Mouse (Mus musculus) gastrocnemius, postnatal 4 days (tissue): ENCODE measurements around the gene Fbh1. TPM values are rescaled to one million over a fixed set of nuclear protein-coding genes. Genes with fewer than 3 reads are reported as not detected.

Experiments used
- DNase-seq, 2 experiments: peaks; one replicate each; pipeline ENCODE4 v3.0.0; 2021 to 2022; ENCODE audit warnings: low spot score in 2 of 2, mixed read lengths in 2 of 2
- long read RNA-seq, 2 experiments: library from polyadenylated mRNA; stranded (forward); transcript quantifications; one replicate each; pipeline ENCODE4 v2.0.0; 2021
- total RNA-seq, 2 experiments: library from RNA; stranded (reverse); gene quantifications; 2 replicates each; pipeline ENCODE4 v1.2.3; 2021

The Fbh1 gene
- total RNA-seq = 10 to 100 TPM; 62.3 to 70.9 TPM
- long read RNA-seq, experiment 1, transcript Fbh1-201 (21 exons, 3,567 nt) = major isoform, 44 of 93 reads
- long read RNA-seq, experiment 1, partial matches to known transcripts = 6 of 93 reads
- long read RNA-seq, experiment 1, other reads (novel, unspliced or antisense) = 43 of 93 reads
- long read RNA-seq, experiment 2, transcript Fbh1-201 (21 exons, 3,567 nt) = major isoform, 50 of 108 reads
- long read RNA-seq, experiment 2, partial matches to known transcripts = 0 of 108 reads
- long read RNA-seq, experiment 2, other reads (novel, unspliced or antisense) = 58 of 108 reads

DNA sequence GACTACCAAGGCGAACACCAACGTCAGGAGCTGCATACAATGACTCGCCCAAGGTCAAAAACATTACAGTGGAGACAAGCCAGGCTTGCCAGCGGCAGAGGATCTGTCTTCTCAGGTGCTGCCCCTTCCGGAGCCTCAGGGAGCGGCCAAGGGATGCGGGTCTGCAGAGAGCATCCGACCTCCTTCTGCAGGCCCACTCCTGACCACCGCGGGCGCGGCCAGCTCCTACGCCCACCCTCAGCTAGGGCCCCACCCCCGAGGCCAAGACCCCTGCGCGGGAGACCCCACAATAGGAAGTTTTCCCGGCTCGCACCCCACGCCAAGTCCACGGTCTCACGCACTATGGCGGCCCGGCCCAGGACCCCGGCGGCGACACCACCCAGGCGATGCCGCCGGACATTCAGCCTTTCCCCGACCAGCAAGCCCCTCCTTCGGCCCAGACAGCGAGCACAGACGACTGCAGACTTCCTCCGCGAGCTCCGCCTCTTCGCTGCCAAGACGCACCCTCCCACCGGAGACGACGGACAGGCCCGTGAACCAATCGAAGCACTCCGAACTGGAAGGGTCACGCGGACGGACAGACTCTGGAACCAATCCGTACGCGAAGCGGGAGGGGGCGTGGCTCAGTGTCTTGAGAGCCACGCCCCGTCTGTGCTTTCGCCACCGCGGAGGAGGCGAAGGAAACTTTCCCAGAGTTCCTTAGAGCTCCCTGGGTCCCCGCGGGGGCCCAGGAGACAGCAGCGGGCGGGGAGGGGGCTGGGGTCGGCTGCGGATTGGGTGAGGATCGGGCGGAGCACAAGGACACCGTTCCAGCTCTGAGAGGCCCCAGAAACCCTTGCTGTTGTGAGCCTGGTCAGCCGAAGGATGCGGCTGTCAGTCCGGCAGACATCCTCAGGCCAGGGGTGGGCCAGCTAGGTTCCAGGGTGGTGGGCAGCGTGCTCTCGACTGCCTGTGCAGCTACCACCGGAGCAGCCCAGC lies at the start of gene Fbh1, which contains the start of gene Ankrd16:
Gene Fbh1, minus strand, starts transcription at position 492 of the 978 bp plus-strand sequence.
Gene Ankrd16, plus strand, starts transcription at position 786 of the 978 bp plus-strand sequence.
- DNase-seq = peak; percentile 100

DNA sequence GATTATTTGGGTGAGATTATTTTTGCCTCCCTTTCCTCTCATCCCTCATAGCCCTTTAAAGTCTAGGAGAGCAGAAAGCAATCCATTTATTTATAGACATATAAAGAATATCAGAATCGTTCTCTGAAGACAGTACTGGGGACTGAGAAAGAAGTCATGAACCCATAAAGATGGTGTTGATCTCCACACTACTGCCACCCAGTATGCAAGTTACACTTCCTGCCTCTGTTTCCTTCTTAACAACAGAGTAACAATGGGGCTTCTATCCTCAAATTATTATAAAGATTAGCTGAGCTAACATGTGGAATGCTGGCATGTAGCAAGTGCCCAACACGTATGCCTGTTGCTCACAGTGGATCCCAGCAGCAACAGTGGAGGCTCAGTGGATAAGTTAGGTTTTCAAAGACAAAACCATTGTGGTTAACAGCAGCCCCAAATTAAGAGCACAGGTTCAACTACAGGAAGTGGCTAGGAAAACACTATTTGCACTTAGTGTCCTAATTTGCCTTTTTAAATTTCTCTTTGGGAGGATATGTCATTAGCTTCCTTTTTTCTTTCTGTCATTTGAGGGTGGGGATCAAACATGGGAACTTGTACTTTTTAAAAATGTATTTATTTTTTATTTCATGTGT lies 24.0 kb upstream of the Fbh1 start:
- DNase-seq = no peak

DNA sequence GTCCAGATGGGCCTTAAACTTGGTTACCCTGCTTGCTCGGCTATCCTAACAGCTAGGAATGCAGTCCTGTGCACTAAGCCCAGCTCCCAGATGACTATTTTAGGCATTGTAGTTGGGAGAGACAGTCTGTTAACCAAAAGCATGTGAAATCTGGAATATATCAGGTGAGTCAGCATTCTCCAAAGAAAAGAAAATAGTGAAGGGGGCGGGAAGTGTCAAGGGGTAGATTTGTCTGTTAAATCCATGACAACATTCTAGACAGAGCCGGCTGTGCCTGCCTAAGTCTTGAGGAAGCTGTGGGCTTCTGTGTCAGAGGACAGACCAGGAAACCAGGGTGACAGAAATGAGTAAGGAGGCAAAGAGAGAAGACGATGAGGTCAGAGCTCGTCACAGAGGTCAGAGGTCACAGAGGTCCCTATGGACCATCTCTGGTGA lies 20.6 kb upstream of the Fbh1 start:
- no peak for DNase-seq

DNA sequence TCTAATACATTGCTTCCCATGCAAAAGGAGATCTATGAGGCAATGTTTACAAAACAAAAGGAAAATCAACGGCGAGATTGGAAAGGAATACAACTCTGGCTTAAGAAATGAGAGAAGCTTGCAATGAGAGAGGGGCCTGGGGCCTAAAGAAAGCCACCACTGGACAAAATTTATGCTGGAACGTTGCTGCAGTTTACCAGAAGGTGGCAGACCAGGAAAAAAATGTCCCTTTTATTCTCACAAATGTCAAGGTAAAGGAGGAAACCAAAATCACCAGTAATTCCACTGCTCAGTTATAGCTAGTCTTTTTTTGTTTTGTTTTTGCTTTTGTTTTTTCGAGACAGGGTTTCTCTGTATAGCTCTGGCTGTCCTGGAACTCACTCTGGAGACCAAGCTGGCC lies 17.3 kb upstream of the Fbh1 start:
- no peak for DNase-seq

DNA sequence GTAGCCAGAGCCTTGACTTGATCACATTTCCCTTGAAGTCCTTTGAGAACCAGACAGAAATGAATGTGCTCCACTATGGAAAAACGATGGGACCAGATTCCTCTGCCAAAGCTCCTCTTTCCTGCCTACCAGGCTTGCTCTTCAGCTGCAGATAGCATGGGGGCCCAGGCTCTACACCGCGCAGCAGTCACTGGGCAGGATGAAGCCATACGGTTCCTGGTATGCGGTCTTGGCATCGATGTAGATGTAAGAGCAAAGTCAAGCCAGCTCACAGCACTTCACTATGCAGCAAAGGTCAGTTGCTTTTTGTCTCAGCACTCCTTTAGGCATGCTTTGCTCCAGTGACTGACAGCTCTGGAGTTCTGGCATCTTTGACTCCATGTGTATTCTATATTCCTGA lies 6.8 kb upstream of the Fbh1 start:
- no peak for DNase-seq

DNA sequence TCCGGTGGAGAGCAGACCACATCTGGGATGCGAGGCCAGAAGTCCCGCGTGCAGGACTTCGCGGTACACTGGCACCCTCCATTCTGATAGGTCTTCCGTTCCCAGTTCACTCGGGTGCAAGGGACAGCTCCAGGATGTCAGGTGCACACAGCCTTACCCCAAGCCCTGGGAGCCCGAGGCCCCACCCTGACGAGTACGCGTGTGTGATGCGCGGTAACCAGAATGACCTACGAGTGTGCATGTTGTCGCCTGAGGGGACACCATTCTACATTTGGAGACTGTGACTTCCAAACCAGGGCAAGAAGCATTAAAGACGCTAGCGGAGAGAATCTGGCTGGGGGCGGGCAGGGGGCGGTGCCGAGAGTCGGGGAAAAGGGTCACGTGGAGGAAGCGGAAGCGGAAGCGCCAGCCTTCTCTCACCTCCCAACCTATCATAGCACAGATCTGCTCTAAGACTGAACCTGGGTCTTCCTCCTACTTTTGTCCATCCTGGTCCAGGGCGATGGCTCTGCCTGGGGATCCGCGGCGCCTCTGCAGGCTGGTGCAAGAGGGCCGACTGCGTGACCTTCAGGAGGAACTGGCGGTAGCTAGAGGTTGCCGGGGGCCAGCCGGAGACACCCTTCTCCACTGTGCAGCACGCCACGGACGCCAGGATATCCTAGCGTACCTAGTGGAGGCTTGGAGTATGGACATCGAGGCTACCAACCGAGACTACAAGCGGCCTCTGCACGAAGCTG lies 873 bp upstream of the Fbh1 start:
- DNase-seq = peak; percentile 74 to 87

DNA sequence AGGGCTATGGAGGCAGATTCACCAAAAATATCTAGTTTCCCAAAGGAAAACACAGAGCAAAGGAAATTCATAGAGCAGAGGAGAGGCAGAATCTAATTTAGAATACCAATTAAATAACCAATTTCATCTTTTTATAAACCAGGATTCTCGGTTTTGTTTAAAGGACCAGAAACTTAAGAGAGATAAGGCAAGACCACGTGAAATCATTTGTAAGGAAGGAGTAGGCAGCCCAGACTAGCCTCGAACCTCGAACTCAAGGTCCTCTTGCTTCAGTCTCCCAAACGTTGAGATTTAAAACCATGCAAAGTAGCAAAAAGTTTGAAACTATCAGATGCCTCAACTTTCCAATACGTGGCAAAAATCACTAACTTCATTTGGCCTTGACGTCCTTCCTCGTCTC lies 967 bp downstream of the Fbh1 start:
- no peak for DNase-seq

DNA sequence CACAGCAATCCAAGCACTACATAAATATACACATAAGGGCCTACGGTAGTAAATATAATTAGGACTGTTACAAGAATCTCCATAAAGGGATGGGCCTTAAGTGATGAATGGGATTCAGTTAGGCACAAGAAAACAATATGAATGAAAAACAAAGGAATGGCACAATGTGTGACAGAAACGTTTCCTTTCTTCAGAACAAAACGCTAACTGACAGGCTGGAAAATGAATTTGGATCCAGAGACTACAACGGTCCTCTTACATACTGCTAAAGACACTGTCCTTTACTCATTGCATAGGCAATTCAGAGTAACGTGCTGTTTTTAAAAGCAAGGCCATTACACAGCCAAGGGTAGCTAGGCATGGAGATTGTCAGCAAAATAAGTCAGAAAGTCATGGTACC lies 2.3 kb downstream of the Fbh1 start:
- DNase-seq = no peak

DNA sequence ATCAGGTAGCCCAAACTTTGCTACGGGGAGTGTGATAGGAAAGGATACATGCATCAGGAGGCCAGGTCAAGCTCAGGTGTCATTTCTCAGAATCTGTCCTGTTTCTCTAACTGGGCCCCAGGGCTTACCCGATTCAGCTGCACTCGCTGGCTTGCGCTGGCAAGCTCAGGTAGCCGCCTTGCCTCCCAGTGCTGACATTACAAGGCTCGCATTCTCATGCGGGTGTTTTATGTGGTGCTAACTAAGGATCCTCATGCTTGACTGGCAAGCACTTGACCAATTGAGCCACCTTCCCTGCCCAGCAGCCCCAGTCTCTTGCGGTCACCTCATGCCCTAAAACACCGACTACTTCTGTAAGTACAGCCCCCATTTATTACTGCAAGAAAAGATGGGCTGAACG lies 3.0 kb downstream of the Fbh1 start:
- DNase-seq = no peak

DNA sequence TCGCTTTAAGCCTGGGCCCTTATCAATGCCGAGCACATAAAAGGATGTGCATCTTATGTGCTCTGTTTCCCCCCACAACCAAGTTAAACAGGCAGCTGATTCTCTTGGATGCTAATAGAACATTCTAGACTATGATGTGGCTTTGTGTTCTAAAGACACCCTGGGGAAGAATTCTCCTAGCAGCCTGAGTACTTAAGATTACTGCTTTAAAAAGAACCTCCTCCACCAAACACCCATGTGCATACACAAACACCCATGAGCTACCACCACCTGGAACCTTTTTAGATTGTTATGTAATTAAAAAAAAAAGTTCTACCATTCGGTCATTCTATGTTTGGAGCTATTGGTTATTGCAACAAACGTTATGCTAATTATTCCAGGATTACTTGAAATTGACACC lies 5.0 kb downstream of the Fbh1 start:
- DNase-seq = no peak

DNA sequence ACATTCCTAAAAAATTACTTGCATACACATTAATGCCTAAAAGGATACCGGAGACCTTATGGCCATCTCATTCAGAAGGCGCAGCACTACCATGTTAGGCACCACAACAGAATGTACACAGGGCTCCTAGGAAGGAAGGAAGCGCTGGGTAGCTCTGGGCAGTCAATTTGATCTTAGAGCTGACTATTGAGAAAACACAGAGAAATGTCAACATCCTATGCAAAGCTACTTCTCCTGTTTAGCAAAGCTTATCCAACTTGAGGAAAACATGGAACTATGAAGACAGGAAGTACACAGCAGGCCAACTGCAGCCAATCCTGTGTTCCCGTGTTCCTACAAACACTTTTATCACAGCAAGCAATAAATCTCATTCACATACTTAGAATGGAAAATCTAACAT lies 5.7 kb downstream of the Fbh1 start:
- DNase-seq = no peak

DNA sequence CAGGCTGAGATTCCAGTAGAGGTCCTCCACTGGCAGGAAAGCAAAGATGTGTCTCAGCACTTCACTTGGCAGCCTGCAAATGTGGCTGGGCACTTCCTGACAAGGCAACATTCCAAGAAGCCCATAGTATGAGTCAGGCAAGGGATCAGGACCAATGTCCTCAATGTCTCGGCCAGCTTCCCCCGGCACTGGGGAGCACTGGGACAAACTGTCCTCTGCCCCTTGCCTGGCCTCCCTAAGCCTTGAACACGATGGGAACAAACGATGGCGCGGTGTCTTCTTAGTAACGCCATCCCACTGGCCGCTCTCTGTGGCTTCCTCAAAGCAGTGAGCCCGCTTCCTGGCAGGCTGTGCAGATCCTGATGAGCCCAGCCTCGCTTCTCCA lies 10.2 kb downstream of the Fbh1 start:
- no peak for DNase-seq

DNA sequence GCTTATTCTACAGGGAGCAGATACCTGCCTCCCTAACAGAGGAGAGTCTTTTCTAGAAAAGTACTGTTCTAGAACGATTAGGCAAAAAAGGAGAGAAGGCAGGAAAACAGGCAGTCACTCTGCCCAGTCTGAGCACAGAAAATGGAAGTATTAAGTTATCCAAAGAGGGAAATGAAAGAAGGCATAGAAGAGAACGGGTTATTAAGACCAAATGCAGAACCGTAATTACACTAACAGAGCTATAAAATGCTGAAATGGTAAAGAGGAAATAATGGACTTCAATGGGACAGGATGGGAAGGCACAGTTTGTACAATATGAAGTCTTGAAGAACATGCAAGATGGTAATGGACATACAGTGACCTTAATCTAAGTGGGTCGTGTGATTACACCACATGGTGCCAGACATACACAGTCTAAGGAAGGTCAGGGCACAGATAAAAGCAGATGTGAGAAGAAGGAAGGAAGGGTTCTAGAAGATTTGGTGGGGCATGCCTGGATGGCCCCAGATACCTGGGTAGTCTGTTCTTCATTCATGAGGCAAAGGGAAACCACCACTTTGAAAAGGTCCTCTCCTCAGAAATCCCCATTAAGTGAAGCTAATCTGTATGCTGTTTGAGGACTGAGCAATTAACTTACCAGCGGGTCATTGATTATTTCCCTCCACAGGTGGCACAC lies 10.8 kb downstream of the Fbh1 start:
- no peak for DNase-seq

DNA sequence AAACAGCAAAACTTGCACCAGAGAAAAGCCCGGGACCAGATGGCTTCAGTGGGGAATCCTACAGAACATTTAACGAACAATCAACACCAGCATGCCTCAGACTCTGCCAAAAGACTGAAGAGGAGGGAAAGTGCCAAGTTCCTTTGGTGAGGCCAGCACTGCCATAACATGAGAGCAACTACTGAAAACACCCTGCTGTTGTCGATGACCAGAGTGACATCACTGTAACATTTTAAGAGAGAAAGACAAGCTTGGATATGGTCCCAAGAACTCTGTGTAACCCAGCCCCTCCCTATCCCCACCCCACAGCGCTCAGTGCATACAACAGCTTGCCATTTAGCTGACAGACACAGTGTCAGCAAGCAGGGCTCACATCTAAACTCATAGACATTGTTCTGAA lies 11.7 kb downstream of the Fbh1 start:
- no peak for DNase-seq

DNA sequence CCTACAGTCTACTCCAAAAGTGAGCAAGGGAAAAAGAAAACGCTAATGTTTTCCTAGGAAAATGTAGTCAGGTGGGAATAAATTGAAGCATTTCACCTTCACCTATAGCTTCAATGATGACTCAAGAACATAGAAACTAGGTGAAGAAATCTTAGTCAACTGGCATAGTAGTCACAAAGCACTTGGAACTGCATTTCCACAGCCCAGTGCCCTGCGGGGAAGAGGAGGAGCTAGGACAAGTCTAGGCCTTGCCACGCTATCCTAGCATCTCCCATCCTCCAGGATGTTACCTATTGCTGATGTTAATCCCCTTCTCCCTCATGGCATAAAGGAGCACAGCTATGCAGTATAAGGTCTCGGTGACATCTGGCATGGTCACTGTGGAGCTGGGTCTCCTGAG lies 14.8 kb downstream of the Fbh1 start:
- no peak for DNase-seq

DNA sequence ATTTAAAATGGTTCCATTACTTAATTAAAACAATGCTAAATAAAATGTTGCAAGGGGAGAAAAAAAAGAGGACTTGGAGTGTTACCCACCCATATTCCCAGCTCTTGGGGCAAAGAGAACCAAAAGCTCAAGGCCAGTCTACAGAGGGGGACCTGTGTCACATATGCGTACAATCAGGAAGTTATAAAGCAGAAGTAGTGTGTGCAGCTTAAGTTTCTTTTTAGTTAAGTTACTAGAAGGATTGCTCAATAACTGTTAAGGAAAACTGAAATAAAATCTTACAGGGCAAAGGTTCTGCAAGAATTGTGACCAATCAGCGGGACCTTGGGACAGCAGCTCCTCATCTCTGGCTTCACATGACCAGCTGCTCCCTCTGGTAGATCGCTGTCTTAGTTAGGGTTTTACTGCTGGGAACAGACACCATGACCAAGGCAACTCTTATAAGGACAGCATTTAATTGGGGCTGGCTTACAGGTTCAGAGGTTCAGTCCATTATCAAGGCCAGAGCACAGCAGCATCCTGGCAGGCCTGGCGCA lies 37.8 kb downstream of the Fbh1 start:
- no peak for DNase-seq

DNA sequence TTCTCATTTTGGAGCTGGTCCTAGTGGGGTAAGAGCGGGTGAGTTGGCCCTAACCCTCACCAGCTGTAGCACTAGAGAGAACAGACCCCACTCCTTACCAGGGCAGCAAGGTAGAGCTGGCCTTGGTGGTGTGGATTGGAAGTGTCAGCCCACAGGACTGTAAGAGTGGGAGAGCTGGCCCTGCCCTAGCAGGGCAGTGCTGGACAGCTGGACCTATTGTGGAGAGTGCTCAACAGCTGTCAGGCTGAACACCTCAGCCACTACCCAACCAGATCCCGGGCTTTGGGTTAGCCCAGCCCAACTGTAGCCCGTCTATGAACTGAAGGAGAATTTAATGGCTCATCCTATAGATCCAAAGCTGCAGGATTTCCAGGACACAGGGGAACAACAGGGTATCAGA lies 38.6 kb downstream of the Fbh1 start:
- no peak for DNase-seq

DNA sequence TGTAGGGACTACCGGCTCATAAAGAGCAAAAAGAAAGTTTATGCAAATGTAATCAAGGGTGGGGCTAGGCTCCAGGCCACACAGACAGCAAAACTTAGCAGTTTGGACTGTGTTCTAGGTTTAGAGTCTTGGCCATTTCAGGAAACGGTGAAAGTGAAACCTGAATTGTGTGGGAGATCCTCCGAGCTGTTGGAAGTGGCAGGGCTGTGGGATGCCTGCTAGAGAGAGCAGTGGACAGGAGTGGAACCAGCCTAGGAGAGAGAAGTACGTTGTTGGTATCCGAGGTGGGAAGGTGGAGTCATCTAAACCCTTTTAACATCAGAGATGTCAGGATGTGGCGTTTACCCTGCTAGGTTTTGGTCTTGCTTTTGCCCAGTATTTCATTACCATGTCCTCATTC lies 41.5 kb downstream of the Fbh1 start:
- no peak for DNase-seq

DNA sequence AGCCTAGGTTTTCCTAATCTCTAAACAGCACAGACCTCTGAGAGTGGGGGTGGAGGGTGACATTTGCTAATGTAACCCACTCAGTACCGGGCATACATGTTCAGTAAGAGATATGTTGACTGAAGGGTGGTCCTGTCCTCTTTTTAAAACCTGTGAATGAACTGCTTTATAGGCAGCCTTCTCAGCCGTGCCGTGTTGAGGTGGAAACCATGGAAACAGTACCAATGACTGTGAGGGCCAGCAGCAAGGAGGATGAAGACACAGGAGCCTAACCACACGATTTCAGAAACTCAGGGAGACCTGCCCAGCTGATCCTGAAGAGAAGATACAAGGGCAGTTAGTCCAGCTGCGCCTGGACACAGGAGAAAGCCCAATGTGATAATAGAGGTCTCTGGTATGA lies 44.4 kb downstream of the Fbh1 start:
- DNase-seq = no peak

DNA sequence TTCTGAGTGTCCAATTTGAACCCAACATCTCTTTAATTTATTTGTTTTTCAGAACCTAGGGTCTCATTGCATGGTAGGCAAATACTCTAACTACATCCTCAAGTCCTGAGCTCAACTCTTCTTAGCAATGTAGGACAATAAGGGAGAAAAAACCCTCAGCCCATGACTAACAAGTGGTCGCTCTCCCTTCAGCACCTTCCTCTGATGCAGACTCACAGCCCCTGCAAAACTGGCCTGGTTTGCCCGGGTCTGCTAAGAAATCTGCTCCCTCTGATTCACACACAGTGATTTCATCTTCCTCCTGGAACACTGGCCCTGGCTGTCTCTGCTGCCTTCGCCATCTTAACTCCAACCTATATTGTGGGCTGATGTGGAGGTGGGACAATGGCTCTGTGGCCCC lies 48.3 kb downstream of the Fbh1 start:
- no peak for DNase-seq
